ENCODE assay signal across 7 mouse cellular contexts in the genomic region with DNA sequence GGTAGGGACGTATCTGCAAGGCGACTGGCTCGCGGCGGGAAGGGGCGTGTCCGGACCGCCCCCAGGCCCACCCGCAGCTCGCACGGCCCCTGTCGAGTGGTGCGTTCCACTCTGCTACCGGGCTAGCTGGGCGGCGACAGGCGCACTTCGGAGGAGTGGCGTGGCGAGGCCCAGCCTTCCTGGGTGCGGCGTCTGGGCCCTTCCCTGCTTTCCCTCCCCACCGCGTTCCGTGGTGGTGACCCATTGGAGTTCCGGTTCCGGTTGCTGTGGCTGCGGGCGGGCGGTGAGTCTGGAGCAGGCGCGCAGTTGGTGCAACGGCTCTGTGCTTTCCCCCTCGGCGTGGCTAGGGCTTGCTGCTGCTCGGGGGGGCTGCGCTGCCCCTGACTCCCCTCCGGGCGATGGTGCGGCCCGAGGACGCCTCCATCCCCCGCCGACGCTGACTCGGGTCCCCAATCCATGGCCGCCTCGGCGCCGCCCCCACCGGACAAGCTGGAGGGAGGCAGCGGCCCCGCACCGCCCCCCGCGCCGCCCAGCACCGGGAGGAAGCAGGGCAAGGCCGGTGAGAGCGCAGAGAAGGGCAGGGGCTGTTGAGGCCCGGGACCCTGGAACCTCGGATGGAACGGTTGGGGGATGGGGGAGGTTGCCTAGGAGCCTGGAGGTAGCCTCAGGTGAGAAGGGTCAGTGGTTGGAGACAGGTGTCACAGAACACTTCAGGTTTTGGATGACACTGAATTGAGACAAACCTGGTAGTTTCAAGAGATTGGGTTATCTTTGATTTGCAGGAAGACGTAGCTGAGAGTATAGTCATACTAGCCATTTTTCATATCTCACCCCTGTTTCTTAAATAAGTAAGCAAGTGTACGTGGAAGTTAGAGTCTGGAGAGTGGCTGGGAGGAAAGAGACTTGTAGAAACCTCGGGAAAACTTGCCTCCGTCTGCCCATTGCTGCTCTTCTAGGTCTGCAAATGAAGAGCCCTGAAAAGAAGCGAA. TPM values are rescaled to one million over a fixed set of nuclear protein-coding genes. Genes with fewer than 3 reads are reported as not detected.
DNase-seq lines count a peak whose midpoint lies in the region; ATAC-seq and TF ChIP-seq lines count a peak whose summit lies in the region.

TSS of gene Pygo2 (plus strand) at position 44 of the 989 bp plus-strand sequence.

- peak within 1 kb of the TSS; percentile 83 for H3K27ac ChIP-seq in embryonic facial prominence, embryonic 11.5 days (replicated peaks; ENCODE audit: low read depth, low read length)
- H3K27ac ChIP-seq in kidney, adult 2 months (ENCODE audit: insufficient read depth, low read depth, low read length): peak within 1 kb of the TSS; percentile 66
- H3K27ac ChIP-seq in limb, embryonic 12.5 days: peak within 1 kb of the TSS; percentile 85
- peak within 1 kb of the TSS; percentile 89 for H3K27ac ChIP-seq in midbrain, embryonic 15.5 days
- peak within 1 kb of the TSS; percentile 84 for H3K27ac ChIP-seq in spleen, adult 2 months (ENCODE audit: insufficient read depth, low read length)

- H3K27me3 ChIP-seq in embryonic facial prominence, embryonic 11.5 days (ENCODE audit: control insufficient read depth, insufficient read depth, low read length): no peaks in the 10 kb centered on the region
- no peaks in the 10 kb centered on the region for H3K27me3 ChIP-seq in kidney, adult 2 months (replicated peaks; ENCODE audit: control insufficient read depth, insufficient read depth, low read length)
- no peaks in the 10 kb centered on the region for H3K27me3 ChIP-seq in limb, embryonic 12.5 days
- H3K27me3 ChIP-seq in midbrain, embryonic 15.5 days (replicated peaks): no peaks in the 10 kb centered on the region
- H3K27me3 ChIP-seq in spleen, adult 2 months (ENCODE audit: control insufficient read depth, insufficient read depth, low read length): no peaks in the 10 kb centered on the region

- H3K36me3 ChIP-seq in embryonic facial prominence, embryonic 11.5 days (replicated peaks; ENCODE audit: control insufficient read depth, insufficient read depth, low read depth, low read length): peaks cover 7% of the 10 kb centered on the region
- peaks cover 1% of the 10 kb centered on the region; the same call in 1 of the 2 replicates for H3K36me3 ChIP-seq in kidney, adult 2 months (ENCODE audit: control insufficient read depth, insufficient read depth, low read length)
- H3K36me3 ChIP-seq in limb, embryonic 12.5 days: peaks cover 59% of the 10 kb centered on the region
- H3K36me3 ChIP-seq in midbrain, embryonic 15.5 days (replicated peaks): peaks cover 15% of the 10 kb centered on the region; the same call in 1 of the 2 replicates
- peaks cover 21% of the 10 kb centered on the region for H3K36me3 ChIP-seq in spleen, adult 2 months (ENCODE audit: control insufficient read depth, insufficient read depth, low read length)

- H3K4me2 ChIP-seq in embryonic facial prominence, embryonic 11.5 days (ENCODE audit: low read depth, low read length): peak within 1 kb of the TSS; percentile 82
- peak within 1 kb of the TSS; percentile 75 for H3K4me2 ChIP-seq in limb, embryonic 12.5 days
- H3K4me2 ChIP-seq in midbrain, embryonic 15.5 days: peak within 1 kb of the TSS; percentile 86

- WGBS in embryonic facial prominence, embryonic 11.5 days: 3% methylated on average over 58 of the region's 68 CpGs
- WGBS in kidney, adult 2 months: 2% methylated on average over 61 of the region's 68 CpGs
- 2% methylated on average over 68 of the region's 68 CpGs for WGBS in limb, embryonic 12.5 days
- 2% methylated on average over 65 of the region's 68 CpGs for WGBS in midbrain, embryonic 15.5 days
- 3% methylated on average over 67 of the region's 68 CpGs for whole genome bisulfite sequencing in spleen, adult 2 months

- ATAC-seq in embryonic facial prominence, embryonic 11.5 days (replicated peaks; ENCODE audit: insufficient number of reproducible peaks, low FRiP score, low TSS enrichment, low read depth): peak; percentile 95
- ATAC-seq in limb, embryonic 12.5 days (ENCODE audit: insufficient number of reproducible peaks, insufficient read depth, low FRiP score, low TSS enrichment, low read depth): peak; percentile 97
- ATAC-seq in midbrain, embryonic 15.5 days (replicated peaks): peak; percentile 98

- no peaks in the 10 kb centered on the region for H3K9me3 ChIP-seq in embryonic facial prominence, embryonic 11.5 days (replicated peaks; ENCODE audit: control insufficient read depth, low read length)
- H3K9me3 ChIP-seq in limb, embryonic 12.5 days: no peaks in the 10 kb centered on the region
- no peaks in the 10 kb centered on the region for H3K9me3 ChIP-seq in midbrain, embryonic 15.5 days

- TF ChIP-seq POLR2A in kidney, adult 2 months (IDR thresholded peaks at IDR 0.05; ENCODE audit: low read depth, low read length): peak; percentile 60
- peak; percentile 48 for TF ChIP-seq POLR2A in spleen, adult 2 months (IDR thresholded peaks at IDR 0.05; ENCODE audit: low read depth, low read length)

- H3K9ac ChIP-seq in embryonic facial prominence, embryonic 11.5 days (replicated peaks; ENCODE audit: low read length): peak within 1 kb of the TSS; percentile 94
- H3K9ac ChIP-seq in limb, embryonic 12.5 days (replicated peaks): peak within 1 kb of the TSS; percentile 85
- peak within 1 kb of the TSS; percentile 99 for H3K9ac ChIP-seq in midbrain, embryonic 15.5 days

- DNase-seq in adrenal gland, postnatal 14 days: peak; percentile 98
- peak; percentile 95 for DNase-seq in embryonic facial prominence, embryonic 11.5 days (ENCODE audit: low spot score)
- peak; percentile 100 for DNase-seq in heart, adult 11 months
- DNase-seq in kidney, adult 2 months: peak; percentile 98
- DNase-seq in spleen, adult 2 months (ENCODE audit: low read depth in 1 of 2, low spot score in 2 of 2): peak; percentile 76 to 91

- H3K4me3 ChIP-seq in embryonic facial prominence, embryonic 11.5 days (ENCODE audit: low read depth, low read length): peak within 1 kb of the TSS; percentile 97
- H3K4me3 ChIP-seq in kidney, adult 2 months (ENCODE audit: insufficient read depth, low read depth, low read length): peak within 1 kb of the TSS; percentile 89
- peak within 1 kb of the TSS; percentile 64 for H3K4me3 ChIP-seq in limb, embryonic 12.5 days (replicated peaks)
- H3K4me3 ChIP-seq in midbrain, embryonic 15.5 days: peak within 1 kb of the TSS; percentile 99
- H3K4me3 ChIP-seq in spleen, adult 2 months (ENCODE audit: extremely low read depth, insufficient read depth, insufficient read length): peak within 1 kb of the TSS; percentile 80

- no peaks in the 10 kb centered on the region for H3K4me1 ChIP-seq in embryonic facial prominence, embryonic 11.5 days (ENCODE audit: control insufficient read depth, insufficient read depth, low read length)
- peaks cover 6% of the 10 kb centered on the region; the same call in 1 of the 2 replicates for H3K4me1 ChIP-seq in kidney, adult 2 months (ENCODE audit: control insufficient read depth, insufficient read depth, low read length)
- peaks cover 10% of the 10 kb centered on the region for H3K4me1 ChIP-seq in limb, embryonic 12.5 days (replicated peaks)
- H3K4me1 ChIP-seq in midbrain, embryonic 15.5 days: peaks cover 19% of the 10 kb centered on the region
- H3K4me1 ChIP-seq in spleen, adult 2 months (ENCODE audit: control insufficient read depth, insufficient read depth, insufficient read length): peaks cover 3% of the 10 kb centered on the region; the same call in 1 of the 2 replicates

- TF ChIP-seq CTCF in kidney, adult 2 months (conservative IDR thresholded peaks at IDR 0.05; ENCODE audit: insufficient read depth, insufficient read length, low read depth, low read length): no peak
- no peak for TF ChIP-seq CTCF in spleen, adult 2 months (IDR thresholded peaks at IDR 0.05; ENCODE audit: extremely low read depth, insufficient read depth, insufficient read length, insufficient replicate concordance)

RNA-seq across cellular contexts. Expression of gene Pygo2, which starts in this region (rescaled TPM):
- 36.4 and 48.3 TPM in 2 replicates for total RNA-seq in adrenal gland, postnatal 14 days (2021)
- polyA plus RNA-seq in embryonic facial prominence, embryonic 11.5 days (2014; fragmentation: Nextera tagmentation; extraction: Ambion mirVana): 55.8 and 56.5 TPM in 2 replicates
- polyA plus RNA-seq in kidney, adult 2 months (2012; rRNA removed): 26.2 and 45.6 TPM in 2 replicates
- 62.4 and 64.0 TPM in 2 replicates for polyA plus RNA-seq in limb, embryonic 12.5 days (2016; fragmentation: Nextera tagmentation; extraction: Ambion mirVana)
- polyA plus RNA-seq in midbrain, embryonic 15.5 days (2015; fragmentation: Nextera tagmentation; extraction: Ambion mirVana): 44.0 and 45.6 TPM in 2 replicates
- polyA plus RNA-seq in spleen, adult 2 months (2012; rRNA removed): 58.2 and 111 TPM in 2 replicates

Comparison
In these comparisons a context has a peak if more than half of its experiments do, and no peak if none do; other contexts are left out.
1. Peak in every context shown above with its lines: DNase-seq, ATAC-seq, H3K4me3 ChIP-seq and H3K27ac ChIP-seq.